Mouse (Mus musculus) heart, embryonic 16.5 days (tissue): ENCODE results near the gene Atp10a. TPM values are rescaled to one million over a fixed set of nuclear protein-coding genes. Genes with fewer than 3 reads are reported as not detected.
A peak's percentile ranks its signal among the peaks of the same experiment; 100 is the strongest.

ENCODE experiments used
- ATAC-seq: fragments of 200-750 bp; cut with Nextera tagmentation; replicated peaks from 2 replicates; pipeline ENCODE4 v1.8.0; 2017; ENCODE audit warnings: moderate number of reproducible peaks; ENCODE audit not compliant: insufficient read depth, low FRiP score; ENCODE audit errors: extremely low read depth
- H3K27ac ChIP-seq: fragments of 300-500 bp; sonication (generic); 2 replicates; pipeline ENCODE4 v1.5.1; 2014; ENCODE audit warnings: mild to moderate bottlenecking, low read length, control low read depth, moderate library complexity
- H3K27me3 ChIP-seq: fragments of 300-500 bp; sonication (generic); 2 replicates; pipeline ENCODE4 v1.6.1; 2014; ENCODE audit warnings: low read length, mixed read lengths; ENCODE audit not compliant: control insufficient read depth, insufficient read depth
- H3K36me3 ChIP-seq: fragments of 300-500 bp; sonication (generic); 2 replicates; pipeline ENCODE4 v1.6.1; 2014; ENCODE audit not compliant: control insufficient read depth, insufficient read depth
- H3K4me1 ChIP-seq: fragments of 300-500 bp; sonication (generic); 2 replicates; pipeline ENCODE4 v1.6.1; 2014; ENCODE audit warnings: low read length, mixed read lengths; ENCODE audit not compliant: control insufficient read depth, insufficient read depth
- H3K4me2 ChIP-seq: fragments of 300-500 bp; sonication (generic); 2 replicates; pipeline ENCODE4 v1.6.1; 2014; ENCODE audit warnings: low read depth, mild to moderate bottlenecking, control low read depth, low read length
- H3K4me3 ChIP-seq: fragments of 300-500 bp; sonication (generic); 2 replicates; pipeline ENCODE4 v1.5.1; 2014; ENCODE audit warnings: mild to moderate bottlenecking, control low read depth, low read length
- H3K9ac ChIP-seq: fragments of 300-500 bp; sonication (generic); 2 replicates; pipeline ENCODE4 v1.6.1; 2014; ENCODE audit warnings: low read length, control low read depth
- H3K9me3 ChIP-seq: fragments of 300-500 bp; sonication (generic); replicated peaks from 2 replicates; pipeline ENCODE4 v1.6.1; 2016; ENCODE audit warnings: low read length; ENCODE audit not compliant: control insufficient read depth
- WGBS: fragments of 180-500 bp; shearing (Covaris S2); extraction: QIAGEN DNeasy Blood & Tissue Kit; methylation state at CpG from one replicate; pipeline ENCODE4 v1.1.7; 2014; 5-methylcytosine and 5-hydroxymethylcytosine counted together
- polyA plus RNA-seq: library from polyadenylated mRNA; unstranded; fragments of >200 nt; fragmentation: Nextera tagmentation; extraction: Ambion mirVana; gene quantifications from 2 replicates; pipeline ENCODE4 v1.2.1, GENCODE M21; 2015

Atp10a gene
- polyA plus RNA-seq, 1 experiment from 2014 or later, result 1.9 TPM

GRCm38 (mm10) chr7:58647404-58647803 lies 8.6 kb upstream of the Atp10a start:
- Histone ChIP-seq H3K4me1 (no peaks in the 10 kb centered on the region), H3K9me3 (no peaks in the 10 kb centered on the region), H3K36me3 (no peaks in the 10 kb centered on the region), H3K4me3 (no peak overlapping the region), H3K9ac (no peak overlapping the region), H3K27ac (no peak overlapping the region), H3K4me2 (no peak overlapping the region), H3K27me3 (no peaks in the 10 kb centered on the region)
- no peak for ATAC-seq
- WGBS, result 37% methylated on average over 1 of the region's 1 CpGs

- Histone ChIP-seq H3K9me3 (no peaks in the 10 kb centered on the region), H3K27ac (peak overlapping the region; percentile 62), H3K4me2 (peak overlapping the region; percentile 77), H3K27me3 (no peaks in the 10 kb centered on the region), H3K9ac (peak overlapping the region; percentile 82), H3K36me3 (no peaks in the 10 kb centered on the region), H3K4me1 (peaks cover 10% of the 10 kb centered on the region; the same call in 1 of the 2 replicates), H3K4me3 (peak overlapping the region; percentile 86)
- peak; percentile 91 for ATAC-seq
- WGBS, result under 1% methylated on average over 81 of the region's 81 CpGs
These were observed 2.2 kb downstream of the Atp10a start for GRCm38 (mm10) chr7:58657913-58658789.

- Histone ChIP-seq H3K4me2 (peak overlapping the region; percentile 77), H3K4me3 (peak overlapping the region; percentile 86), H3K4me1 (peaks cover 10% of the 10 kb centered on the region; the same call in 1 of the 2 replicates), H3K9me3 (no peaks in the 10 kb centered on the region), H3K27me3 (no peaks in the 10 kb centered on the region), H3K9ac (peak overlapping the region; percentile 82), H3K27ac (no peak overlapping the region; the same call in 1 of the 2 replicates), H3K36me3 (no peaks in the 10 kb centered on the region)
- WGBS, result 27% methylated on average over 14 of the region's 14 CpGs
- no peak; the same call in 1 of the 2 replicates for ATAC-seq
These were observed 2.9 kb downstream of the Atp10a start for GRCm38 (mm10) chr7:58658790-58659405.

DNA sequence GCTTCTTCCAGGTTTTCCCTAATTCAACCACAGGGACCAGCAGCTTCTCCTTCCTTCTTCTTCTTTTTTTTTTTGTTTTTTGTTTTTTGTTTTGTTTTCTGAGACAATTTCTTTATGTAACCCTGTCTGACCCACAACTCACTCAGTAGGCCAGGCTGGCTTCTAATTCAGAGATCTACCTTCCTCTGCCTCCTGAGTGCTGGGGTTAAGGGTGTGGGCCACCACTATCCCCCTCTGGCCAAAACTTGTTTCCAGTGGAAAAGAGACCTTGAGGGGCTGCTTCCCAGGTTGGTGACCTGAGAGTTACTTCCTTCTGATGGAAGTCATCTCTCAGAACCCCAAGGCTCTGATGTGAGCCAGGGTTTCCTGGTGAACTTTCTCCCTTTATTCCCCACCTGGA lies 4.1 kb downstream of the Atp10a start:
- ATAC-seq, result no peak

GRCm38 (mm10) chr7:58660665-58661064 lies 4.7 kb downstream of the Atp10a start:
- 88% methylated on average over 5 of the region's 5 CpGs for WGBS

More for the DNA sequence above, 4.1 kb downstream of the Atp10a start:
- Histone ChIP-seq H3K4me3 (no peak overlapping the region), H3K27me3 (no peaks in the 10 kb centered on the region), H3K9ac (no peak overlapping the region), H3K36me3 (no peaks in the 10 kb centered on the region), H3K4me2 (no peak overlapping the region), H3K9me3 (no peaks in the 10 kb centered on the region), H3K27ac (no peak overlapping the region), H3K4me1 (peaks cover 10% of the 10 kb centered on the region; the same call in 1 of the 2 replicates)

GRCm38 (mm10) chr7:58661076-58661475 lies 5.1 kb downstream of the Atp10a start:
- no peak overlapping the region for H3K4me2 ChIP-seq
- 84% methylated on average over 7 of the region's 7 CpGs for WGBS
- no peak overlapping the region for H3K9ac ChIP-seq
- no peaks in the 10 kb centered on the region for H3K36me3 ChIP-seq
- no peak overlapping the region for H3K4me3 ChIP-seq
- no peaks in the 10 kb centered on the region for H3K27me3 ChIP-seq
- H3K27ac ChIP-seq, result no peak overlapping the region
- H3K4me1 ChIP-seq, result peaks cover 10% of the 10 kb centered on the region; the same call in 1 of the 2 replicates
- H3K9me3 ChIP-seq, result no peaks in the 10 kb centered on the region
- no peak for ATAC-seq

More at GRCm38 (mm10) chr7:58660665-58661064, 4.7 kb downstream of the Atp10a start:
- H3K36me3 ChIP-seq, result no peaks in the 10 kb centered on the region
- H3K27ac ChIP-seq, result no peak overlapping the region
- H3K4me3 ChIP-seq, result no peak overlapping the region
- peaks cover 10% of the 10 kb centered on the region; the same call in 1 of the 2 replicates for H3K4me1 ChIP-seq
- ATAC-seq, result no peak
- H3K27me3 ChIP-seq, result no peaks in the 10 kb centered on the region
- H3K9ac ChIP-seq, result no peak overlapping the region
- H3K9me3 ChIP-seq, result no peaks in the 10 kb centered on the region
- no peak overlapping the region for H3K4me2 ChIP-seq

DNA sequence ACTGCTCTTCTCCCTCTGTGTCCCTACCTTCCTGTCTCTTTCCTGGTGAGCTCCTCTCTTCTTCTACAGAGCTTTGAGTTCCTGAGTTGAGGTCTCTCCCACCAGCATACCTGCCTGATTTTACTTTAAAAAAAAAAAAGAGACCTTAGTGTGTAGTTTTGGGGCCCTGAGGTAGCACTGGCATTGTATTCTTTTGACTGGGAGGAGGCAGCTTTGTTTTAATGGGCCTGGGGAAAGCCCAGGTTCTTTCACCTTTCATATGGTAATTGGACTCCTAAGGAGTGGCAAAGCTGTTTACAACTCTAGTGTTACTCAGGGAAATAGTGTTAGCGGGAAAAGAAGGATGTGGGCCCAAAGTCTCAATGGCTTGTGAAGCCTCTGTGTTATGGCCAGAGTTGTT lies 12.7 kb downstream of the Atp10a start:
- no peaks in the 10 kb centered on the region for H3K27me3 ChIP-seq
- no peak overlapping the region for H3K4me3 ChIP-seq
- H3K4me2 ChIP-seq, result no peak overlapping the region
- H3K4me1 ChIP-seq, result peaks cover 4% of the 10 kb centered on the region; the same call in 1 of the 2 replicates
- ATAC-seq, result no peak
- H3K9ac ChIP-seq, result no peak overlapping the region
- 72% methylated on average over 1 of the region's 1 CpGs for WGBS
- peaks cover 4% of the 10 kb centered on the region for H3K36me3 ChIP-seq
- no peak overlapping the region for H3K27ac ChIP-seq
- peaks cover 4% of the 10 kb centered on the region; the same call in 1 of the 2 replicates for H3K9me3 ChIP-seq

DNA sequence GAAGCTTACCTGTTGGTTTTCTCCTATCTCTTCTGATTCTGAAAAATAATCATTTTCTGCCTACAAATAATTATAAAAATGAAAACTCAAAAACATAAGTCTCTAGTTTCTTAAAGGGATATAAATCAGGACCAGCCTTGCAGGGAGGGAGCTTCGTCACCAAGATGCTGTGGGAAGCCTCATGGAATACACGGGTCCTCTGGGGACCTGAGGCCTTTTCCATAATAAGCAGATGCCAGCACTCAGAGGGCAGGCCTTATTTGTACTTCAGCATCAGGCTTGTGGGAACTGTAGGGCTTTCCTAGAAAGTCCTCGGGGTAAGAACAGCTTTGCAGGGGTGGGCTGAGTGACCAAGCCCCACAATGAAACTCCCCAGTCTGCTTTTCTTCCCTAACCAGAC lies 20.1 kb downstream of the Atp10a start:
- H3K36me3 ChIP-seq, result peaks cover 4% of the 10 kb centered on the region
- no peak overlapping the region for H3K4me2 ChIP-seq
- ATAC-seq, result no peak
- 66% methylated on average over 3 of the region's 3 CpGs for WGBS
- no peak overlapping the region for H3K9ac ChIP-seq
- H3K27me3 ChIP-seq, result no peaks in the 10 kb centered on the region
- H3K4me1 ChIP-seq, result no peaks in the 10 kb centered on the region; the same call in 1 of the 2 replicates
- H3K4me3 ChIP-seq, result no peak overlapping the region
- no peak overlapping the region for H3K27ac ChIP-seq
- H3K9me3 ChIP-seq, result peaks cover 4% of the 10 kb centered on the region; the same call in 1 of the 2 replicates
